Mouse (Mus musculus) mouse trophoblast stem cell (cell line): Measurements from ENCODE around the gene Cpne5.

Source experiments
- in situ Hi-C, 2 experiments: fragments of 300-500 bp; cut with MseI, MboI; formaldehyde crosslinking; loops; 2 replicates in 1 of 2; 3 replicates in 1 of 2; pipeline ENCODE4 v1.15.1; 2025

Cpne5 gene

DNA sequence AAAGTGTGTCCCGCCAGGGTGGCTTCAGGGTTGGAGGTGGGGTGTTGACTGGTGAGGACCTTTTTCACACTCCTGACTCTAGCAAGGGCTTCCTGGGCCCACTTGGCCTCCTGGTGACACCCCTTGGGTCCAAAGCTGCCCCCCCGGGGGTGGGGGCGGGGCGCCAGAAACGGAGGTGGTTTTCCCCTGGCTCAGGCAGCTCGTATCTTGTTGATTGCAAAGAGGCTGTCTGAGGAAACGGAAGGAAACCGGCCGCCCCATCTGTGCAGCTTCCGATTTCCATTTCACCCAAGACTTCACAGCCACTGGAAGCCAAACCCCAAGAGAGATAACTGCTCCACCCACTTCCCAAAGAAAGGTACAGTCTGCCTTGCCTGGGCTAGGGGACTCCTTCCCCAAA, 65.9 kb downstream of the Cpne5 start:
- in situ Hi-C loops = loop anchor here (5.0 kb wide), 2 partner anchors 120 to 125 kb away; no protein-coding TSS in a partner anchor

DNA sequence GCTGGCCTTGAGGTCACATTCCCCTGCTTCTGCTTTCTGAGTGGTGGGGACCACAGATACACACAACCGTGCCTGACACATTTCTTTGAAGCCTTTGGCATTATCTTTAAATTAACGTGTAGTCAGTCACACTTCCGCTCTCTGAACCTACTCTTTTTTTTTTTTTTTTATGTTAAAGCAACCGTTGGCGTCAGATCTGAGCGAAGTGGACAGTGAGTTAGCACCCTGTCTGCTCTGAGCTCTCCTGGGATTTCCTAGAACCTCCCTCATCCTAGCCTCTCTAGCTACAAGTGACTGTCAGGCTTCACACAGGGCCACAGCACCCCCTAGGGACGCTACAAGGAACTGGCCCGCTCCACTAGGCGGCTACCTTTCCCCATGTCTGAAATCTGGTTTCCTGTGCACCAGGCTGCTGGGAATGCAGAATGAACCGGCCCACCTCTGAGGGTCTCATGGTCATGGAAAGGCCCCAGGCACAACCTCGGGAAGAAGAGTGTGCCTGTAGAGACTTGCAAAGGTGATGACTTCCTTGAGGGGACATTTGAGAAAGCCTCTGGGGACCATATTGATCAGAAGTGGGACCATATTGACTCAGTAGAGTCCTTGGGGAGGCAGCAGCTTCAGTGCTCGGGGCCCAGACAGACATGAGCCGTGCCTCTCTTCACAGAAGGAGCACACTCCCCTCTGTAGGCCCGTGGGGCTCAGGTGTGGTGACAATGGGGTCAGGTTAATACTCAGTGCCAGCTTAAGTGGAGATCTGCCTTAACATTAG, 66.8 kb downstream of the Cpne5 start:
- in situ Hi-C loops = loop anchor here (5.0 kb wide), 2 partner anchors 119 to 124 kb away; no protein-coding TSS in a partner anchor

DNA sequence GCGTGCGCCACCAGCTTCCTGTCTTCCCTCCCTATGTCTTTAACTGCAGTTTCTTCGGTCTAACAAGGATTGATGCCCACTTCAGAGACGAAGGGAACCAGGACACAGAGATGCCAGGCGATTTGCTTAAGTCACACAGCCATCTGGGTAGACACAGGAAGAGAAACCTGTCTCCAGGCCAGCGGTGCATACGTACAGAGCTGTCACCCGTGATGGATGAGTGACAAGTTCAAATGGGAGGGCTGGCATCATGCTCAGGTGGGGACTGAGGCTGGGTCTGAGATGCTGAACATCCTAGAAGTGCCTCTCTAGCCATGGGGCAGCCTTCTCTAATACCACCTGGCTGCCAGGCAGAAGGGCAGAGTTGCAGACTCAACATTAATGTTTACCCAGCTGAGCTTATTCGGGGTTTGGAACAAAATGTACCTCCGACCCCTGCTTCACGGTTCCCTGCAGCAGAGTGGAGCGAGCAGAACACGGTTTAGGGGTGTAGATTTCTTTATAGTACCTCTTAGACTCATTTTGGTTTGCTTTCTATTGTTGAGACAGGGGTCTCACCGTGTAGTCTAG, 67.5 kb downstream of the Cpne5 start:
- in situ Hi-C loops = loop anchor here (5.0 kb wide), 2 partner anchors 118 to 123 kb away; no protein-coding TSS in a partner anchor

DNA sequence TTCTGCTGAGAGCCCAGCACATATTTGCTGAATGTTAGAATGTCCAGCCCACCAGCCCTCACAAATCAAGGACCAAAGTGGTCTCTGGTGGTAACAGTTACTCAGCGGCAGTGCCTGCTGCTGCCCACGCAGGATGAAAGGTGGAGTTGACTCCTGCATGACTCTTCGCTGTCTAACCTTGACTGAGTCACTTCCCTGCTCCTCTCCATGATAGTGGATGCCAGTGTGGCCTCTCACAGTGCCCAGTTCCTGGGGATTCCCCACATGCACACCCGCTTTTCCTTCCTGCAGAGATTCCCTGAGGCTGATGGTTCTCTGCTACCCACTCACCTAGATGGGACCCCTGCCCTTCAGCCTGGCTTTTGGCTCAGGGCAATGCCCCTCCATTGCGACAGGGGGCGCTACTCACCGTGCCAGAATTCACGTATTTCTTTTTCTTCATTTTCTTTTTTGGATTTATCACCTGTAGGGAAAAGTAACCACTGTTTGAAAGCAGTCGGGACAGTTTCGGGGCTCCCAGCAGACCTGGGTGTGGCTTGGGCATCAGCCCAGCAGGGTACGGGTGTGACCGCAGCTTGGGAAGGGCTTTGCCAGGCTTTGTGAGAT, 68.9 kb downstream of the Cpne5 start:
- in situ Hi-C loops = no loop called here

DNA sequence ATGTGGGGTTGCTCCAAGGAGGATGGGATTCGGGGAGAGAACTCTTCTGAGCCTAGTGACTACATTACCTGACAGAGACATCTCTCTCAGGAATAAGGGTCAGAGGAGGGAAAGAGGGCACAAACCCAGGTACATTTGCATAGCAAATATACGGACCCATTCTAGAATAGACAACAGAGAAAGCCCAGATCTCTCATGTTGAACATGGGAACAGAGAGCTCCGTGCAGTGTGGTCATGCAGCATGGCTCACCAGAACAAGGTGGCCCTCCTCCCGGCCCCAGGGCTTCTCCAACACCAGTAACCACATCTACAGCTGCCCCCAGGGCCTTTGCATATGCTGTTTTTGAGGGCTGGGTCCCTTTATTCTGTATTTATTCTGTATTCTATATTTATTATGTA, 69.5 kb downstream of the Cpne5 start:
- in situ Hi-C loops = no loop called here

DNA sequence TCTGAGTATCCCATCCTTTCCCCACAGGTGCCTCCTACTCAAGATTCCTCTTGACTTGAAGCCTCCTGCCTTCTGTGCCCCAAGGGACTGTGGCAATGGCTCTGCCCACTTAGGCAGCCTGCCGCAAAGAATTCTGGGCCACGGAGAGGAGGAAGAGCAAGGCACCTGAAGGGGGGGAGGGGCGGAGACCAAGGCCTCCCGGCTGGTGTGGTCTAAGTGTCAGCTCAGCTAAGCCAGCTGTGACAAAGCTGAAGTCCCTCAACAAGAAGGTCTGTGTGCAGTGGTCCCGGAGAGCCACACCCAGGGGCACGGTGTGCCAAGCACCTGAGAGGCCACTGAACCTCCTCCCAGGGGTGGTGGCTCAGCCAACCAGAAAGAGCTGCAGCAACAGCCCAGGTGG, 70.6 kb downstream of the Cpne5 start:
- in situ Hi-C loops = no loop called here

DNA sequence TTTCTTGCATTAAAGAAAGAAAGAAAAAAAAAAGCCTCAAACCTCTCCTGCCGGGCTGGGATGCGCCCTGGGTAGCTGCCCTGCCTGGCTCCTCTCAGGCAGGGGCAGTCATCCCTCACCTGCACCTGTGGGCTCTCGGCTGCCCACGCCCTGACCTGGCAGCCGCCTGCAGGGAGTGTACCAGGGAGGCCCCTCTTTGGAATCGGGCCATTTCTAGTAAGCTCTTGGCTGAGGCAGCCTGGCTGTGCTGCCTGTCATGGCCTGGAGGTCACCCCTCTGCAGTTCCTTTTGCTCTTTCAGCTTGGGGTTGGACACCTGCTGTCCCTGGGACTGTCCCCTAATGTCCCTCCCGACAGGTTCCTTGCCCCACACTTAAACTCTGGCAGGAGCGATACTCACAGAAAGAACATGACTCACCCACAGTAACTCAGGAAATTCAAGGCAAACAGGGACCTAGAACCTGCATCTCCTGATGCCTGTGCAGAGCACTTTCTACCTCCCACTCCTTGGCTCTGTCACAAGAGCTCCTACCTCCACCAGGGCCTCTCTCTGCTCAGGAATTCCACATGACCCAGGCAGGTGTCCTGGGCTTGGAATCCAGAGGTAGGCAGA, 71.9 kb downstream of the Cpne5 start:
- in situ Hi-C loops = no loop called here

DNA sequence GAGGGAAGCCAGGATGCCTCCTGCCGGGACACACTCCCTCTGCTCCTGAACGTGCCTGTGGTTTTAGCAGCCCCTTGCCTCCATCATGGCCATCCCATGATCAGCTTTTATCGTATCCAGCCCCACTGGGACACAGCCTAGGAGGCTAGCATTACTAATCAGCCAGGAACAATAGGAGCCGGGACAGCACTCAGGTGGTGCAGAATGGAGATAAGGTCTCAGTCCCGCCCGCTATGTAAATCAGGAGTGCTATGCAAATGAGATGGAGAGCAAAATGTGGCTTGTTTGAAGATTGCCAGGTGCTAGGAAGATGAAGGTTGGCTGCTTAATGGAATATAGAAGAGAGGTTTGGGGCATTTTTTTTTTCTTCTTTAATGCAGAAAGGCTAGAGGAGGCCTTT, 72.5 kb downstream of the Cpne5 start:
- in situ Hi-C loops = no loop called here

DNA sequence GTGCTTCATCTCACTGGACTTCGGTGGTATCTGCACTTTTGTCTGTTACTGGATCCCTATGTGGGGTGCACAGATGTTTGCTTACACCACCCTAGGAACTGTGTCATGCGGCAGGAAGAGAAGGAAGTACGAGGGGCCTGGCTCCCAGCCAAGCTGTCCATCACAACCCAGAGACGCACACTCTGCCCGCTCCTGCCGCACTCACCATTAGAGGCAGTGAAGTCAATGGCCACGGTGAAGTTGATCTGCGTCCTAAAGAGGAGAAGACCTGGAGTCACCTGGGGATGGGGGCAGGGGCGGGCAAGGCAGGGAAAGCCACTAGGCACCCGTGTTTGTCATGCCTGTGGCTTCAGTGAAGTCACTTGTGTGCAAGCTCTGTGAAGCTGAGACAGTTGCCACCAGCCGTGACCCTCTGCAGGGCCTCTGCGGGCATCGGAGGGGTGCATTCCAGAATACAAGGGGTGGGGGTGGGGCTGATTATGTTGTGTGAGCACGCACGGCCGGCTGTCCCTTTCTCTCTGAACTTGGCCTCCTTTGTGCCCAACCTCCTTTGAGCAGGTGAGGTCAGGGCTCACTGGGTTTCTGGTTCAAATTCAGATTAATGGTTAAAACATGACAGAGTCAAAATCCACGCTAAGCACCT, 73.4 kb downstream of the Cpne5 start:
- in situ Hi-C loops = no loop called here

DNA sequence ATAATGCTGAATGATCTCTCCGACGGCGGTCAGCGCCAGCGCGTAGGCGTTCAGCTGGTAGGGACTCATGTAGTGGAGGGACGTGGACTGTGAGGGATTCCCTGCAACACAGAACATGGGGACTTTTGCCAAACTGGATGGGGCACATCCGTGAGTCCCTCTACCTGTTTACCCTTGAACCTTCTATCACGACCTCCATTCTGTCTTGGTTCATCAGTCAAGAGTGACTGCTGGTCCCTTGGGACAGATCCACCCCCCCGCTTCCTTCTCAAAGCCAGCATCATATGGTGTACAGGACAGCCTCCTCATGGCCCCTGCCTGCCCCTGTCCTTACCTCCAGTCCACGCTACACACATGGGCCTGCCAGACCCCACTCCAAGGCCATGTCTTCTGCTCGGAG, 75.6 kb downstream of the Cpne5 start:
- in situ Hi-C loops = no loop called here

DNA sequence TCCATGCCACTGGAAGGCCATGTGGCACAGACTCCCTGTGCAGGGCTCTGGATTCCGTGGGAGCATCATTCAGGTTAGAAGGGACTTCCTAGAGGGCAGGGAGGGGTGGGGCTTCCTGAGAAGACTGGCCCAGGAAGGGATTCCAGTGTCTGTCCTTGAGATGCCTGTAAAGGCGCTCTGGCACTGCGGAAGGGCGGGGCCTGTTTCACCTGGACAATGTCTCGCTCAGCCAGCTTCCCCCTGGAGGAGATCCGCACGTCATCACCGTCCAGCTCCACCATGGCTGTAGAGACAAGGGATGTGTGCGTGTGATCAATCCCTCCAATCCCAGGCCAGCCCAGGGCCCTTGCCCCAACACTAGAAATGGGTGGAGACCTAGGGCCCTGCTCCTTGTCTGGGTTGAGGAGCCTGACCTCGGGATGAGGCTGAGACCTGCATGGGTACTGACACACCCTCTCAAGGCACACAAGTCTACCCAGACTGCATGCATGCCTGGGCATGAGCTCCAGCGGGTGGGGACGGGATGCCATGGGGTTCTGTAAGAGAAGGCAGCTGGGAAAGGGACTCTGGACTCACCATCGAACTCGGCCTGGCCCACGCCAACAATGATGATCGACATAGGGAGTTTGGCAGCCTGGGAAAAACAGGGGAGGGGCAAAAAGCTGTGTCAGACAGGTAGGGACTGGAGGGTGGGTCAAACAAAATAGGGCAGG, 78.1 kb downstream of the Cpne5 start:
- in situ Hi-C loops = no loop called here

DNA sequence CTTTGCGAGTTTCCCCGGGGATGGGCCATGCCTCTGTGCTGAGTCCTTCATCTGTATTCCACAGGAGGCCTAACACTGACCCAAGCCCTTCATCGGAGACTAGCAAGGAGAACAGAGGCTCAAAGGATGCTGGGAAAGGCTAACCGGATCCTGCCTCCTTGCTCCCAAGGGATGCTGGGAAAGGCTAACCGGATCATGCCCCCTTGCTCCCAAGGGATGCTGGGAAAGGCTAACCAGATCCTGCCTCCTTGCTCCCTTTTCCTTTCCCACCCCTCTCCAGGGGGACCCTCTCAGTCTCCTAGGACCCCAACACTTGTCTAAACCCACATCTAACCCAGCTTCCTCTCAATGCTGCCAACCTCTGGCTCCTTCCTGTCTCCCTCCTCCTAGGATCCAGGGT, 78.6 kb downstream of the Cpne5 start:
- in situ Hi-C loops = no loop called here

DNA sequence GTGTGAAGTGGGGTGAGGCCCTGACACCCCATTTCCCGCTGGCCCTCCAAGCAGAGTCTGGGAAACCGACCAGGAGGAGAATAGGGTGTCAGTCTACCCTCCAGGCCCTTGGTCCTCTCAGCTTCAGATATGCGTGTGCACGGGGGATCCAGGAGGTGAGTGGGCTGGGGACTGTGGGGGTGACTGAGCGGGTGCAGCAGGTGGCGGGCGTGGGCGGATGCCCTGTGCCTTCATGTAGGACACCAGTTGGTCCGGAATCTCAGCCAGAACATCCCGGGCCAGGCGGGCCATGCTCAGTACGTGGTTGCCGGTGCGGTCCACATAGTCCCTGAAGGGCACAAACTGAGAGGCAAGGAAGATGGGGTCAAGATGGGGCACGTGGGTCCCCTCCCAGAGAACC, 79.1 kb downstream of the Cpne5 start:
- in situ Hi-C loops = no loop called here

DNA sequence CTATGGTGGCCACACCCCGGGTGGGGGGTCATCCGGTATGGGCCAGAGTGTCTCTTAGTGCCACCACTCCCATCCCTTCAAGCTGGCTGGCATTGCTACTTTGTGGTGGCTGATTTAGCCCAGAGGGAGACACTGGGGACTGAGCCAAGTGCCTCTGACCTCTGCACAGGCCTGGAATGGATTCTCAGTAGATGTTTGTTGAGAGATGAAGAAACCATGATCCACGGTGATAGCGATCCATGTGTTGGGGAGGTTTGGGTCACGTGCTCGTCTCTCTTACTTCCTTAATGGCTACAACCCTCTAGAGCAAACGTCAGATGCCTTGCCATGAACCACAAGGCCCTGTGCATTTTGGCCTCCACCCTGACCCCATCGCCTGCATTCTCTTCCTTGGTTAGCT, 81.1 kb downstream of the Cpne5 start:
- in situ Hi-C loops = no loop called here

DNA sequence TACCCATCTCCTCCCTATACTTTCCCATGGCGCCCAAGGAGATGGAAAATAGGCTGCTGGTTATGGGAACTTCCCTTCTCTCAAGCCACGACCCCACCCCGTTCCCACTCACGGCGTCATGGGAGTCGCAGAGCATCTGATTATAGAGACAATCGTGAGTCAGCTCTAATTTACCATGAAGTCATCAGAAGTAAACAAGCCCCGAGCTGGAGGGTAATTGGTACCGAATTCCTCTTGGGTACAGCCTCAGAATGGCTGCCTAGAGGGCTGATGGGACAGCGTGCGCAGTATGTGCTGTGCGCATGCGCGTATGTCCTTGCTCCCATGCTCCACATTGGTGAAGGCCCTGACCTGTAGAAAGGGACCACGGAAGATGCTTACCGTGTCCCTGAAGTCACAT, 81.6 kb downstream of the Cpne5 start:
- in situ Hi-C loops = no loop called here

DNA sequence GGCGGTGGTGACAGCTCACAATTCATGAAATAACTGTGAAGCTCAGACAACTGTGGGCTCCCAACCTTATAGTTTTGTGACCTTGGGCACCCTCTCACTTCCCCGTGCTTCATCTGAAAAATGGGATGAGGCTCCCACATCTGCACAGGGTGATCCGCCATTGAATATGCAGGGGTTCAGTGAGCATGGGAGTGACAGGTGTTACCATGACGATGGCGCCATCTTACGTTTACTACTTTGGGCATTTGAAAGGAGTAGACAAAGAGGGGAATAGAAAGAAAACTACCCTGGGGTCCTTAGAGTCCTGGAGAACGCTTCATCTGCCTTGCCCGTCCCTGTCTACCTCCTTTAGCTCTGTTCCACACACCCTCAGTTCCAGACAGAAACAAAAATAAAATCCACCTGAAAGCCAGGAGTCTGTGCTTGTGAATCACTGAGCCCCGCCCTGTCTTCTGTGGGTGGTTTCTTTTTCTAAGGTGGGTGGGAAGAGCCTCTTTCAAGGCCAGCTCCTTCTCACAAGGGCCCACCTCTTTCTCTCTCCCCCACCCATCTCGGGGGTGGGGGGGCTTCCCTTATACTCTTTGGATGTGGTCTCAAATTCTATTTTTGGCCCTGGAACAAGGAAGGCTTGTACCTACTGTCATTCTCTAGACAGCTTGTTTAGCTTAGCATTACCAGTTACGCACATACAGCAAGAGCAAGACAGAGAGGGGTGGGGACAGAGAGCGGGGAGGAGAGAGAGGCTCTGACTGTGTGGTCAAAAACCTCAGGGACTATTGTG, 82.4 kb downstream of the Cpne5 start:
- in situ Hi-C loops = no loop called here

DNA sequence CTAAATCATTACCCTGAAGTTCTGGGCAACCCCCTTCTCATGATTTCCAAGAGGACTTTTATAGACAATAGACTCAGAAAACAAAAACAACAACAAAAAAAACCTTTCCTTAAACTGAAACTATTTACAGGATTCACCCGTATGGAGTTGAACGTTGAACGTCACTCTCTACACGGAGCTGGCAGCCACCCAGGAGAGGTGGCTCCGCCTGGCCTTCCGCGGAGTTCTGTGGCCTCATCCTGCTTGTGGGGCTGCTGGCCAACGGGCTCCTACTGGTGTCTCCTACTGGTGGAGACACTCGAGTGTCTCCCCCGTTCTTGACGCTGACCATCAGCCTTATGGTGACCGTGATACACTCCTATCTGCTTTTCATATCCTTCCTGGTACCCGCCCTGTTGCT, 83.7 kb downstream of the Cpne5 start:
- in situ Hi-C loops = no loop called here

DNA sequence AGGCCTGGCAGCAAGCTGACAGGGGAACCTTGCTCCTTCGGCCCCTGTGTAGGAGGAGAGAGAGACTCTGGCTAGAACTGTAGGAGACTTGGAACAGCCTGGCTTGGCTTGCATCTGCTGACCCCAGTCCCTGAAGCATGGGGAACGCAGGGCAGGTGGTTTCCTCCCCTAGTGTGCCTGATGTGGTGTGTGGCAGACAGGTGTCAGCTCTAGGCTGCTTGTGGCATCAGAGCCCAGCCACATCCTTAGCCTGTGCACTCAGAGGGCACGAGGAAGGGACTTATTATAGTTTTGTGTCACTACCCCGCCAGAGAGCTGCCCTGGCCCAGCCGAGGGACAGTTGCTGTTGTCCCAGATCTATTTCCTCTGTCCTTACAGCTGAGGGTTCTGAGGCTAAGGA, 85.4 kb downstream of the Cpne5 start:
- in situ Hi-C loops = no loop called here

DNA sequence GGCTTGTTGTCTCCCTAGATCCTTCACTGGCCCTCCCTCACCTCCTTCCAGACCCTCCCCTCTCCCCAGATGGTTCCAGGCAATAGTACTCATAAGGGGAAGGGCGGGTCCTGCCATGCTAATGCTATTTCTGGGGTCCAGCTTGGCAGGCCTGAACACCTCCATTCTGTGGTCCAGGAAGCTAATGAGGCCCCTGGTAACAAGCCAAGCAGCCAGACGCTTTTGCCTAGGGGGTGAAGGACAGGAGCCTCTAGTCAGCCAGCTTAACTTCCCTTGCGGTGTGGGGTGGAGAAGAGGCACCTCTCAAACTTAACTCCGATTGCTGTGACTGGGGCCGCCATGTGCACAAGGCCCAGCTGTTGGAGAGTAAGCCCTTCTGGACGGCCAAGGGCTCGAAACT, 88.2 kb downstream of the Cpne5 start:
- in situ Hi-C loops = no loop called here

DNA sequence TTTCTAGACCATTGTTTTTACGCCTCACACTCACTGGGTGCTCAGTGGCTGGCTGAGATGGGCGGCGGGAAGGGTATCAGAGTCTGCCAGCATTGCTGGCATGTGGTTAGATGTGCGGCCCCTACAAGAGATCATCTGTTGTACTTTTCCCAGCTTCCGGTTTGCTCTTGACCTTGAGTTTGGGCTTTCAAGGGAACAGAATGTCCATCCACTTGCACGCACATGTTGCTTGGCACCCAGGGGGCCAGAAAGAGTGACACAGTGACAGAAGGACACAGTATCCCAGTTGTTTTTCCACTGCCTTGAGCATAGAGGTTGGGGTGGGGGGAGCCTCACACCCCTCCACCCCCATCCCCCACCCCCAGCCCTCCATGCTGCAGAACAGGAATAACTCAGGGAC, 90.2 kb downstream of the Cpne5 start:
- in situ Hi-C loops = no loop called here

DNA sequence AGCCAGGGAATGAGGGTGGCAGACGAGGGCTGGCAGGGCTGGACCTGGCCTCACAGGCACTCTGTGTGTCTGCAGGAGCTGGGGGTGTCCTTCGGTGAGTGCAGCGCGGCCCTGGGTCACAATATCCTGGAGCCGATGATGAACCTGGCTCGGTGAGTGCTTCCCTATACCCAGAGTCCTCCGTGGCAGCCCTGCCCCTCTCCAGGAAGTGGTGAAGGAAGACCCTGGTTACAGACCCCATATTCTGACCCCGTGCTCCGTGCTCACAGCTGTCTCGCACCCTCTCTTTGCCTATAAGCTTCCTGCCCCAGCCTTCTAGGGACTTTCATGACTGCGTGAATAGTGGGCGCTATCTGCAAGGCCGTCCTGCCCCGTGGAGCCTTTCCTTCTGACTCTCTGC, 90.7 kb downstream of the Cpne5 start:
- in situ Hi-C loops = no loop called here
